Mouse (Mus musculus): Measurements from ENCODE around the gene Htra3.

GRCm38 (mm10) chr5:35631755-35632154 is 47.8 kb downstream of the Htra3 start:
- TF ChIP-seq EP300 (IDR thresholded peaks at IDR 0.05) (no peak), CTCF (IDR thresholded peaks at IDR 0.05) (no peak)

All from lung, postnatal 0 days (tissue).